Mouse (Mus musculus) G1E (cell line): Measurements from ENCODE around the gene Krt90. TPM values are rescaled to one million over a fixed set of nuclear protein-coding genes. Genes with fewer than 3 reads are reported as not detected.

Source experiments
- ATAC-seq: 2 replicates; pipeline ENCODE4 v1.8.0; 2016; ENCODE audit warnings: mild to moderate bottlenecking; ENCODE audit not compliant: insufficient number of reproducible peaks, poor library complexity, low FRiP score, severe bottlenecking; ENCODE audit errors: extremely low read depth
- DNase-seq: peaks from one replicate; pipeline ENCODE4 v3.0.0; 2012; ENCODE audit warnings: low spot score
- H3K27me3 ChIP-seq: 2 replicates; pipeline ENCODE4 v1.6.1; 2012; ENCODE audit warnings: mild to moderate bottlenecking, low read length, inconsistent platforms; ENCODE audit not compliant: insufficient read depth
- H3K36me3 ChIP-seq: replicated peaks from 2 replicates; pipeline ENCODE3; 2012; ENCODE audit warnings: mild to moderate bottlenecking, inconsistent platforms
- H3K4me1 ChIP-seq: 2 replicates; pipeline ENCODE4 v1.6.1; 2012; ENCODE audit warnings: low read depth, low read length, inconsistent platforms, mixed read lengths; ENCODE audit not compliant: insufficient read depth
- H3K4me3 ChIP-seq: 2 replicates; pipeline ENCODE4 v1.5.1; 2012; ENCODE audit warnings: low read depth, mild to moderate bottlenecking, inconsistent platforms, low read length, moderate library complexity, mixed read lengths
- H3K9me3 ChIP-seq: replicated peaks from 2 replicates; pipeline ENCODE4 v1.6.1; 2012; ENCODE audit warnings: inconsistent platforms
- CTCF ChIP-seq: IDR thresholded peaks from 2 replicates; pipeline ENCODE4 v1.5.1; 2012; ENCODE audit warnings: low read depth, low read length, inconsistent platforms, mixed read lengths
- GATA1 ChIP-seq: IDR thresholded peaks from 2 replicates; pipeline ENCODE4 v1.6.1; 2012; ENCODE audit warnings: borderline replicate concordance, low read length, inconsistent platforms, mixed read lengths
- GATA2 ChIP-seq: IDR thresholded peaks from 2 replicates; pipeline ENCODE4 v1.6.1; 2012; ENCODE audit warnings: low read depth, low read length, inconsistent platforms, borderline replicate concordance
- POLR2AphosphoS5 ChIP-seq: IDR thresholded peaks from 2 replicates; pipeline ENCODE4 v1.6.1; 2012; ENCODE audit warnings: low read depth, low read length, inconsistent platforms; ENCODE audit not compliant: insufficient replicate concordance
- TAL1 ChIP-seq: conservative IDR thresholded peaks from 2 replicates; pipeline ENCODE4 v1.6.1; 2012; ENCODE audit warnings: low read depth, low read length, inconsistent platforms, mixed read lengths
- polyA plus RNA-seq: library from polyadenylated mRNA; stranded (reverse); fragments of >175 nt; gene quantifications from 2 replicates; pipeline ENCODE4 v1.2.3, GENCODE M21; 2012
- total RNA-seq, 2 experiments: library from RNA; stranded (forward) in 1 of 2; stranded (reverse) in 1 of 2; fragments of 200-1000 nt in 1 of 2; fragments of >200 nt in 1 of 2; fragmentation: Nextera tagmentation in 1 of 2; gene quantifications; 2 replicates each; pipeline ENCODE4 v1.2.3; 2014 to 2017

The Krt90 gene
- total and polyA plus RNA-seq, 3 experiments = not detected

- Histone ChIP-seq H3K4me3 (no peak overlapping the region), H3K27me3 (no peaks in the 10 kb centered on the region), H3K36me3 (no peaks in the 10 kb centered on the region), H3K9me3 (peaks cover 26% of the 10 kb centered on the region), H3K4me1 (no peaks in the 10 kb centered on the region)
- ATAC-seq (no peak), DNase-seq (no peak)
- TF ChIP-seq CTCF (no peak), GATA2 (no peak), TAL1 (no peak), GATA1 (no peak), POLR2AphosphoS5 (no peak)
These were observed 12.8 kb upstream of the Krt90 start for GRCm38 (mm10) chr15:101575506-101575905.

- DNase-seq (no peak), ATAC-seq (no peak)
- Histone ChIP-seq H3K36me3 (no peaks in the 10 kb centered on the region), H3K4me1 (no peaks in the 10 kb centered on the region), H3K4me3 (no peak within 1 kb of the TSS), H3K9me3 (peaks cover 31% of the 10 kb centered on the region), H3K27me3 (no peaks in the 10 kb centered on the region)
- TF ChIP-seq POLR2AphosphoS5 (no peak), CTCF (no peak), TAL1 (no peak), GATA1 (no peak), GATA2 (no peak)
These were observed 11.1 kb upstream of the Krt90 start, which contains the start of gene Krt75 for GRCm38 (mm10) chr15:101573796-101574345. Gene Krt75 (minus strand): TSS chr15:101573904.

GRCm38 (mm10) chr15:101567780-101568179, 5.0 kb upstream of the Krt90 start:
- Histone ChIP-seq H3K36me3 (no peaks in the 10 kb centered on the region), H3K4me1 (no peaks in the 10 kb centered on the region), H3K4me3 (no peak overlapping the region), H3K9me3 (peaks cover 45% of the 10 kb centered on the region), H3K27me3 (no peaks in the 10 kb centered on the region)
- no peak for ATAC-seq
- no peak for DNase-seq
- TF ChIP-seq GATA2 = no peak
- no peak for TF ChIP-seq CTCF
- no peak for TF ChIP-seq TAL1
- TF ChIP-seq GATA1 = no peak
- no peak for TF ChIP-seq POLR2AphosphoS5

GRCm38 (mm10) chr15:101558034-101558646, 4.6 kb downstream of the Krt90 start:
- ATAC-seq (no peak), DNase-seq (no peak)
- no peaks in the 10 kb centered on the region; the same call in 1 of the 2 replicates for H3K27me3 ChIP-seq
- no peaks in the 10 kb centered on the region for H3K4me1 ChIP-seq
- TF ChIP-seq TAL1 (no peak), GATA1 (no peak), POLR2AphosphoS5 (no peak)
- peaks cover 56% of the 10 kb centered on the region for H3K9me3 ChIP-seq
- H3K4me3 ChIP-seq = no peak overlapping the region
- no peaks in the 10 kb centered on the region for H3K36me3 ChIP-seq

- ATAC-seq (no peak), DNase-seq (no peak)
- no peak overlapping the region for H3K4me3 ChIP-seq
- no peaks in the 10 kb centered on the region; the same call in 1 of the 2 replicates for H3K27me3 ChIP-seq
- H3K4me1 ChIP-seq = no peaks in the 10 kb centered on the region
- peaks cover 52% of the 10 kb centered on the region for H3K9me3 ChIP-seq
- no peak for TF ChIP-seq GATA1
- TF ChIP-seq TAL1 = no peak
- no peak for TF ChIP-seq GATA2
- TF ChIP-seq POLR2AphosphoS5 = no peak
- no peak for TF ChIP-seq CTCF
- no peaks in the 10 kb centered on the region for H3K36me3 ChIP-seq
These were observed 9.6 kb downstream of the Krt90 start for GRCm38 (mm10) chr15:101553169-101553568.

- no peaks in the 10 kb centered on the region; the same call in 1 of the 2 replicates for H3K27me3 ChIP-seq
- H3K4me1 ChIP-seq = no peaks in the 10 kb centered on the region
- TF ChIP-seq GATA2 = no peak
- no peak for TF ChIP-seq GATA1
- no peak for TF ChIP-seq POLR2AphosphoS5
- no peak for TF ChIP-seq TAL1
- TF ChIP-seq CTCF = no peak
- DNase-seq (no peak), ATAC-seq (no peak)
- H3K4me3 ChIP-seq = no peak overlapping the region
- peaks cover 59% of the 10 kb centered on the region for H3K9me3 ChIP-seq
- H3K36me3 ChIP-seq = no peaks in the 10 kb centered on the region
These were observed 10.6 kb downstream of the Krt90 start for GRCm38 (mm10) chr15:101552188-101552587.
